Mouse (Mus musculus) myocyte (in vitro differentiated cells): ENCODE measurements around the gene Gtf2h1.

Source experiments
- CEBPB ChIP-seq: IDR thresholded peaks from 2 replicates; pipeline ENCODE4 v1.6.1; 2011; ENCODE audit warnings: mild to moderate bottlenecking, moderate library complexity; ENCODE audit not compliant: poor library complexity, insufficient read depth, severe bottlenecking
- E2F4 ChIP-seq: IDR thresholded peaks from one replicate; pipeline ENCODE4 v1.6.1; 2011; ENCODE audit warnings: mild to moderate bottlenecking, control low read depth, moderate library complexity; ENCODE audit not compliant: insufficient read depth
- MAX ChIP-seq: IDR thresholded peaks from one replicate; pipeline ENCODE4 v1.6.1; 2011; ENCODE audit warnings: low read depth, mild to moderate bottlenecking, control low read depth
- MYOD1 ChIP-seq, 3 experiments: IDR thresholded peaks; one replicate each; pipeline ENCODE4 v1.6.1; 2011; ENCODE audit warnings: control low read depth in 2 of 3, low read depth in 2 of 3, mild to moderate bottlenecking in 2 of 3, moderate library complexity in 1 of 3; ENCODE audit not compliant: insufficient read length in 2 of 3, control insufficient read depth in 1 of 3
- MYOG ChIP-seq, 3 experiments: IDR thresholded peaks; one replicate each; pipeline ENCODE4 v1.6.1; 2011; ENCODE audit warnings: control low read depth in 2 of 3, low read depth in 2 of 3, mild to moderate bottlenecking in 2 of 3; ENCODE audit not compliant: insufficient read length in 2 of 3, control insufficient read depth in 1 of 3, insufficient read depth in 1 of 3
- POLR2A ChIP-seq: IDR thresholded peaks from one replicate; pipeline ENCODE4 v1.6.1; 2011; ENCODE audit warnings: low read depth, mild to moderate bottlenecking, control low read depth, moderate library complexity; ENCODE audit not compliant: insufficient read length
- POLR2AphosphoS2 ChIP-seq: IDR thresholded peaks from one replicate; pipeline ENCODE4 v1.6.1; 2011; ENCODE audit warnings: low read depth, control low read depth; ENCODE audit not compliant: insufficient read length
- REST ChIP-seq: IDR thresholded peaks from one replicate; pipeline ENCODE4 v1.6.1; 2011; ENCODE audit warnings: mild to moderate bottlenecking, control low read depth, moderate library complexity; ENCODE audit not compliant: insufficient read depth, insufficient read length
- SRF ChIP-seq: IDR thresholded peaks from one replicate; pipeline ENCODE4 v1.6.1; 2011; ENCODE audit warnings: low read depth; ENCODE audit not compliant: control insufficient read depth, insufficient read length
- TCF12 ChIP-seq: IDR thresholded peaks from one replicate; pipeline ENCODE4 v1.6.1; 2011; ENCODE audit warnings: mild to moderate bottlenecking, control low read depth; ENCODE audit not compliant: poor library complexity, insufficient read depth, severe bottlenecking
- TCF3 ChIP-seq: IDR thresholded peaks from one replicate; pipeline ENCODE4 v1.6.1; 2011; ENCODE audit warnings: low read depth, control low read depth; ENCODE audit not compliant: insufficient read length
- USF1 ChIP-seq: IDR thresholded peaks from one replicate; pipeline ENCODE4 v1.6.1; 2011; ENCODE audit warnings: low read depth, mild to moderate bottlenecking, control low read depth, moderate library complexity

DNA sequence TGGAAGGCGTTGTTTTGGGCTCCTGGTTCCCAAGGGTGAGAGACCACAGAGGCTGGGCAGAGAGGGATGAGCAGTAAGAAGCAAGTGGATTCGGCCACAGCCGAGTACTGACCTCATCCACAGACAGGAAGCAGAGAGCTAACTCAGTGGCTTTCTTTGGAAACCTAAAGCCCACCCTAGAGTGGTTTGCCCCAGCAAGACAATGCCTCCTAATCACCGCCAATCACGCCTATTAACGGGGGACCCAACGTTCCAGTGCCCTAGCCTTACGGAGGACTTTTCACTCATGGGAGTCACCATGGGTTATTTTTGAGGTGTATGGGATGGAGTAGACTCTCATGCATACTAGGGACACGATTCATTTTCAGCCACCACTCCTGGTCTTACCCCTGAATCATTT lies 57.5 kb downstream of the Gtf2h1 start:
- no peak for TF ChIP-seq MYOG (IDR thresholded peaks at IDR 0.05; ENCODE audit: control insufficient read depth in 1 of 3, insufficient read depth in 1 of 3, insufficient read length in 2 of 3, low read depth in 2 of 3)
- no peak for TF ChIP-seq MAX
- TF ChIP-seq POLR2A, result no peak
- no peak for TF ChIP-seq MYOD1 (IDR thresholded peaks at IDR 0.05; ENCODE audit: control insufficient read depth in 1 of 3, insufficient read length in 2 of 3, low read depth in 2 of 3)
- TF ChIP-seq TCF3, result no peak
- TF ChIP-seq E2F4, result no peak
- no peak for TF ChIP-seq REST
- no peak for TF ChIP-seq POLR2AphosphoS2
- no peak for TF ChIP-seq CEBPB
- no peak for TF ChIP-seq USF1
- no peak for TF ChIP-seq TCF12
- TF ChIP-seq SRF, result no peak
